Mouse (Mus musculus) neural tube, embryonic 13.5 days (tissue): ENCODE data around the gene Prap1. TPM values are rescaled to one million over a fixed set of nuclear protein-coding genes. Genes with fewer than 3 reads are reported as not detected.
A peak's percentile ranks its signal among the peaks of the same experiment; 100 is the strongest.

Source experiments
- ATAC-seq: fragments of 200-750 bp; cut with Nextera tagmentation; 2 replicates; pipeline ENCODE4 v1.8.0; 2017; ENCODE audit warnings: low read depth, mild to moderate bottlenecking, moderate TSS enrichment, moderate library complexity
- H3K27ac ChIP-seq: fragments of 300-500 bp; sonication (generic); replicated peaks from 2 replicates; pipeline ENCODE4 v1.5.1; 2015; ENCODE audit warnings: moderate library complexity, mild to moderate bottlenecking, inconsistent platforms
- H3K27me3 ChIP-seq: fragments of 300-500 bp; sonication (generic); 2 replicates; pipeline ENCODE4 v1.6.1; 2015; ENCODE audit warnings: mild to moderate bottlenecking, inconsistent platforms
- H3K36me3 ChIP-seq: fragments of 300-500 bp; sonication (generic); 2 replicates; pipeline ENCODE4 v1.6.1; 2015; ENCODE audit warnings: mild to moderate bottlenecking, inconsistent platforms
- H3K4me1 ChIP-seq: fragments of 300-500 bp; sonication (generic); replicated peaks from 2 replicates; pipeline ENCODE4 v1.6.1; 2015; ENCODE audit warnings: inconsistent platforms
- H3K4me2 ChIP-seq: fragments of 300-500 bp; sonication (generic); 2 replicates; pipeline ENCODE4 v1.6.1; 2015; ENCODE audit warnings: inconsistent platforms, mild to moderate bottlenecking, moderate library complexity
- H3K4me3 ChIP-seq: fragments of 300-500 bp; sonication (generic); 2 replicates; pipeline ENCODE4 v1.5.1; 2015; ENCODE audit warnings: mild to moderate bottlenecking, inconsistent platforms
- H3K9ac ChIP-seq: fragments of 300-500 bp; sonication (generic); 2 replicates; pipeline ENCODE4 v1.6.1; 2015; ENCODE audit warnings: moderate library complexity, mild to moderate bottlenecking, inconsistent platforms
- H3K9me3 ChIP-seq: fragments of 300-500 bp; sonication (generic); 2 replicates; pipeline ENCODE4 v1.6.1; 2016; ENCODE audit warnings: inconsistent platforms
- WGBS: fragments of 180-500 bp; shearing (Covaris S2); methylation state at CpG from one replicate; pipeline ENCODE4 v1.1.7; 2015; 5-methylcytosine and 5-hydroxymethylcytosine counted together
- polyA plus RNA-seq: library from polyadenylated mRNA; unstranded; fragments of >200 nt; fragmentation: Nextera tagmentation; extraction: Ambion mirVana; gene quantifications from 2 replicates; pipeline ENCODE4 v1.2.1, GENCODE M21; 2015

The Prap1 gene
- not detected in 2 replicates for polyA plus RNA-seq

DNA sequence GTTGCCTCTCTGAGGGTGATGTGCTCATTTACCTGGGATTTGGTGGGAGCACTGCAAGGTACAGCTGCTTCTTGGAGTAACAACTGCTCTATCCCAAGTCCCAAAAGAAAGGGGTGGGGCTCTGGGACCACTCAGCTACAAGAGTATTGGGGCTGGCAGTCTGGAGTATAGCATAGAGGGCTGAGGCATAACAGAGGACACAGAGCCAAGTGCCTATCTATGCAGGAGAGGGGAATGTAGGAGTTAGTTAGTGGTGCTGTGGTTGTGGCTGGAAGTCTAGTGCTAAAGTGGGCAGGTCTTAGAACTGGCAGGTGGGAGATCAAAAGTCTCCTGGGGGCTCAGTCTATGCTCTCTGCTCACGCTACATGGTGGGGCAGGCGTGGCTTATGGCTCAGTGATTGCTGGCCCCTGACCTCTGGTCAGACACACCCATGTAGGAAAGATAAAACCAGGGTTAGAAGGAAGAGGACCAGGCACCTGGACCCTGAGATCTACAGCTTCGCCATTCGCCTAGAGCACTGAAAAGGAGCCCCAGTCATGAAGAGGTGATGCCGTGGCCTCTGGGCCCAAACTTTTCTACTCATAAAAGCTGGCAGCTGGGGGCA, at the start of gene Prap1:
Prap1 (plus strand) TSS at position 472 of the 605 bp plus-strand sequence.
- H3K9me3 ChIP-seq: no peaks in the 10 kb centered on the region
- no peak within 1 kb of the TSS for H3K27ac ChIP-seq
- no peaks in the 10 kb centered on the region for H3K36me3 ChIP-seq
- H3K4me3 ChIP-seq: no peak within 1 kb of the TSS
- no peak within 1 kb of the TSS for H3K4me2 ChIP-seq
- H3K27me3 ChIP-seq: no peaks in the 10 kb centered on the region
- no peaks in the 10 kb centered on the region for H3K4me1 ChIP-seq
- no peak for ATAC-seq
- H3K9ac ChIP-seq: no peak within 1 kb of the TSS
- 72% methylated on average over 5 of the region's 5 CpGs for WGBS

DNA sequence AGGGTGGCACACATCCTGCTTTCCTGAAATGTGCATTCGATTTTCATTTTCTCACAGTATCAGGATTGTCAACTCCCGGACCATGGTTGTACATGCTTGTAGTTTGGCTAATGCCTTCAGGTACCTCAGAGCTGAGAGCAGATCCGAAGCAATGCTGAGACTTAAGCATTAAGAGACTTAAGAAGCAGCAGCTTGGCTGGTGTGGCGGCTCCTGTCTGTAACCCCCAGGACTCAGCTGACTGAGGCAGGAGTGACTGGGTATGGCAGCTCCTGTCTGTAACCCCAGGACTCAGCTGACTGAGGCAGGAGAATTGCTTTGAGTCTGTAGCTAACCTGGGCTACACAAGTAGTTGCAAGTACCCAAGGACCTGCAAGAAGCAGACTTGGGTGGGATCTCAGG, 47.6 kb upstream of the Prap1 start:
- no peak for ATAC-seq
- 88% methylated on average over 4 of the region's 4 CpGs for WGBS
- H3K27me3 ChIP-seq: peaks cover 62% of the 10 kb centered on the region
- H3K9ac ChIP-seq: no peak overlapping the region
- no peak overlapping the region for H3K4me2 ChIP-seq
- no peak overlapping the region for H3K27ac ChIP-seq
- peaks cover 40% of the 10 kb centered on the region for H3K4me1 ChIP-seq
- H3K9me3 ChIP-seq: no peaks in the 10 kb centered on the region
- peaks cover 10% of the 10 kb centered on the region for H3K36me3 ChIP-seq
- H3K4me3 ChIP-seq: no peak overlapping the region

DNA sequence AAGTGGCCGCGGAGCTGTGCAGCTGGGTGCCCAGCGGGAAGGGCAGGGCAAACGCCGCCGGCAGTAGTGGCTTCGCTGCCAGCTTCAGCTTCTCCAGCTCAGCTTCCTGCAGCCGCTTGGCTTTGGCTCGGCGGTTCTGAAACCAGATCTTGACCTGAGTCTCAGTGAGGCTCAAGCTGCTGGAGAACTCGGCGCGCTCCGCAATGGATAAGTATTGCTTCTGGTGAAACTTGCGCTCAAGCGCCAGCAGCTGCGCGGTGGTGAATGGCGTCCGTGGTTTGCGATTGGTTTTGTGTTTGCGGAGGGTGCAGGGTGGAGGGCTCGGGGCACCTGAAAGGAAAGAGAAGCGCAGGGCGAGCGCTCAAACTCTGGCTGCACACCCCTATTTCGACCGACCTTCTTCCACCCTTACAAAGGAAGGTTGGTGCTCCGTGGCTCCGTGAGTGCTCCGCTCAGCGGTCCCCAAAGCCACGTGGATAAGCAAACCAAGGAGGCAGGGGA, 45.3 kb upstream of the Prap1 start:
- ATAC-seq: peak; percentile 20; the same call in 1 of the 2 replicates
- H3K27ac ChIP-seq: peak overlapping the region; percentile 43; the same call in 1 of the 2 replicates
- no peaks in the 10 kb centered on the region for H3K36me3 ChIP-seq
- H3K4me3 ChIP-seq: peak overlapping the region; percentile 54
- WGBS: under 1% methylated on average over 33 of the region's 33 CpGs
- peaks cover 44% of the 10 kb centered on the region for H3K4me1 ChIP-seq
- peak overlapping the region; percentile 69 for H3K9ac ChIP-seq
- H3K27me3 ChIP-seq: peaks cover 76% of the 10 kb centered on the region
- H3K4me2 ChIP-seq: peak overlapping the region; percentile 74
- H3K9me3 ChIP-seq: no peaks in the 10 kb centered on the region

DNA sequence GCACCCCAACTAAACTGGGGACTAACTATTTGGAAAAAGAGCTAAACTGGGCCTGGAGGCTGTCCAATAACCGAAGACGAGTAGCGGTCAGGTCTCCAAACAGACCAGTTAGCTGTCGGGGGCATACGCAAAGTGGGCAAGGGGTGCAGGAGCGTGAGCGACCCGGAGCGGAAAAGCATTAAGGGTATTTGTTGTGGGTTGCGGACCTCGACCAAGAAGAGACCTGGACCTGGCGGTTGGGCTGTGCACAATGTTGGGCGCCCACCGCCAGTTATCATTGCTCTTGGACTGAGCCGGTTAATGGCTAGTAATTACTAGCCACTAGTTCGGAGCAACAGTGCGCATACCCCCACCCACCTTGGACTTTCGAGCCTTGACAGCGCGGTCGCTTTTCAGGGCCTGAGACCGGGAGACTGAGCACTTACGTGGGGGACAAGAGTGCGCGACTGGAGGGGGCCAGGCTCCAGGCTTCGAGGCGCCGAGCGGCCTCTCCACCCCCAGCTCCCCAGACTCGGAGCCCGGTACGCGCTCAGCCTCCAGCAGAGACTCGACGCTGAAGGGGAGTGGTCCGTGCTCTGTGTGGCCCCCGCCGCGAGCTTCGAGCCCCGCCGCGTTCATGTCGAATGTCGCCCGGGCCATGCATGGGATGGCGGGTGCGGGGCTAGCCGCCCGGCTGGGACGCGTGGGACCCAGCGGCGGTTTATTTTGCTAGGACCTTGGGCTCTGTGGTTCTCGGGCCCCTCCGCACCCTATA, 44.7 kb upstream of the Prap1 start, which contains the start of gene Msx3:
Msx3 (minus strand) TSS at position 729 of the 754 bp plus-strand sequence.
- peak within 1 kb of the TSS; percentile 64 for H3K27ac ChIP-seq
- H3K4me1 ChIP-seq: peaks cover 44% of the 10 kb centered on the region
- ATAC-seq: peak; percentile 63
- H3K27me3 ChIP-seq: peaks cover 80% of the 10 kb centered on the region
- H3K4me3 ChIP-seq: peak within 1 kb of the TSS; percentile 54
- no peaks in the 10 kb centered on the region for H3K36me3 ChIP-seq
- H3K4me2 ChIP-seq: peak within 1 kb of the TSS; percentile 74
- H3K9ac ChIP-seq: peak within 1 kb of the TSS; percentile 69
- under 1% methylated on average over 56 of the region's 56 CpGs for WGBS
- H3K9me3 ChIP-seq: no peaks in the 10 kb centered on the region

DNA sequence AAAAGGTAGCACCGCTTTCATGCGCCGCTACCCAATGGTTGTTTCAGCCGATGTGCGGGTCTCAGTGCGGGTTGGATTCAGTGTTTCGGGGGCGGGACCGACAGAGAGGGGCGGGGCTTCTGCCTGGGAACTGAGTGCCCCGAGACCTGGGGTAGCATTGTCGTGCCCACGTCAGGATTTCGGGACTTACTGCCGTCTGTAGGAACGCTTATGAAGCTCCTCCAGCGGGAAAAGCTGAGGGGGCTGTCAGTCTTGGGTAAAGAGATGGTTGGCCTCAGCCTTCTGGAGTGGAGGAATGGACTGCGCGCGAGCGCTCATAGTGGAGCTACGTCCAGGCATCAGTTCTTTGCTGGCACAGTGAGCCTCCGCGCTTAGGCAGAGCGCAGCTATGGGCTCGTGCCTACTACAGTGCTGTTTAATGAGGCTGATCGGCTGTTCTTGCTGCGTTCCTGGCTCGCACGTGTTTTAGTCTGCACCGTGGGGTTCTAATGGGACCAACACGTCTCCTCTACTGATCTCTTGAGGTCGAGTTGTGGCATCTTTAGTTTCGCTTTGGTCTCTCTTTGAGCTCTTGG, 44.0 kb upstream of the Prap1 start:
- Histone ChIP-seq H3K9me3 (no peaks in the 10 kb centered on the region), H3K36me3 (no peaks in the 10 kb centered on the region), H3K4me1 (peaks cover 44% of the 10 kb centered on the region), H3K4me3 (peak overlapping the region; percentile 54), H3K9ac (peak overlapping the region; percentile 69), H3K27ac (peak overlapping the region; percentile 64), H3K4me2 (peak overlapping the region; percentile 74), H3K27me3 (peaks cover 77% of the 10 kb centered on the region)
- whole genome bisulfite sequencing: under 1% methylated on average over 34 of the region's 34 CpGs
- peak; percentile 90 for ATAC-seq

DNA sequence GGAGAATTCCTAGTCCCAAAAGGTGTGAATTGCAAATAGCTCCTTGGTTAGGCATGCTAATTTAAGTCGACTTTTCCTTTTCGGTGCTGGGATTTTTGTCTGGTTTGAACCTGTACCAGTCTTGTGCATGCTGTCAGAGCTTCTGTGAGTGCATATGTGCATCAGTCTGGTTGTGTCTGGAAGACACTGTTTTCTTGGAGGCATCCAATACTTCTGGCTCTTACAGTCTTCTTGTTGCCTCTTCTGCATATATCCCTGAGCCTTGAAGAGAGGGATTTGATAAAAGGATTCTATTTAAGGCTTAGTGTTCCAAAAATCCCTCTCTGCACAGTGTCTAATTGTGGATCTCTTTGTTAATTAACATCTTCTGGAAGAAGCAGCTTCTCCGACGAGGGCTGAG, 39.1 kb upstream of the Prap1 start:
- H3K27me3 ChIP-seq: peaks cover 34% of the 10 kb centered on the region
- 86% methylated on average over 4 of the region's 4 CpGs for WGBS
- H3K4me2 ChIP-seq: no peak overlapping the region
- H3K9me3 ChIP-seq: no peaks in the 10 kb centered on the region
- no peaks in the 10 kb centered on the region for H3K36me3 ChIP-seq
- no peak overlapping the region for H3K9ac ChIP-seq
- ATAC-seq: no peak
- H3K27ac ChIP-seq: no peak overlapping the region
- H3K4me3 ChIP-seq: no peak overlapping the region
- peaks cover 36% of the 10 kb centered on the region for H3K4me1 ChIP-seq

DNA sequence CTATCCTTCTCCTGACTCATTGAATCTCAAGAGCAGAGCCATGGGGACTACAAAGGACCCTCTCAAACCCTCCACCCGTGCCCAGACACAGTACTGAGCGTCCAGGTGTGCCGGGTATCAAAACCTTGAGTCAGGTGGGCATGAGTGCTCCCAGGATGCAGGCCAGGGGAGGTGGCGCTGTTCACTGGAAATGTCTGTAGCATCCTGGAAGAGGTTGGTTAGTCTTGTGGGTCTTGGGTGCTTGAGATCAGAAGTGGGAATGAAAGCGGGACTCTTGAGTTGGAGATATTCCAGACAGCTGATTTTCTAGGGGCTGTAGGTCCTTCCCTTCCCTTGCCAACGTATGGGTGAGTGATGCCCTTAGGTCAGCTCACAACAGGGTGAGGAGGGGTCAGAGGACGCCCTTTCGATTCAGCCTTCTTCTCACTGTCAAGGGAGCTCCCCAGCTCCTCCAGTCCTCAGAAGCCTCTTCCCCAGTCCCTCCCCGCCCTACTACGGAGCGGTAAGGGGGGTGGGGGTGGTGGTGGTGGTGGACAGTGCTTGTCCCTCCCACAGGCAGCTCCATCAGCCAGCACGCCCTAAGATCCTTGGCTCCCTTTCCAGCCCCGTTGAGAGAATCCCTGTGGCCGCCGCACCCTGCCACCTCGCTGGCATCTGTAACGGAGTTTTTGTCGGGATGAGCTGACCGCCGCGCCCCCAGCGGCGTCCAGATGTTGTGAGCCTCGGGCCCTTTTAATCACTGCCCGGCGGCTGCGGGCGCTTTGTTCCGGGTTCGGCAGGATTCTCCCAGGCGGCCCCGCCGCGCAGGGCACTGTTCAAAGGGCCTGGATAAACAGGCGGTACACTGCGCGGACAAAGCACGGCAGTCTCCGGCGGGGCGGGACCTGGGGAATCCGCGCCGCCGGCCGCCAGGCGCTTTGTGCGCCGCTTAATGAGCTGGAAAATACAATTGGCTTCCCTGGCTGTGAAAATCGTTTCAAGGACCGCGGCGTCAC, 35.5 kb upstream of the Prap1 start:
- Histone ChIP-seq H3K27ac (peak overlapping the region; percentile 97), H3K4me1 (peaks cover 59% of the 10 kb centered on the region), H3K36me3 (no peaks in the 10 kb centered on the region), H3K27me3 (peaks cover 20% of the 10 kb centered on the region), H3K4me2 (peak overlapping the region; percentile 70), H3K9ac (peak overlapping the region; percentile 87), H3K4me3 (peak overlapping the region; percentile 49), H3K9me3 (no peaks in the 10 kb centered on the region)
- WGBS: 2% methylated on average over 53 of the region's 53 CpGs
- ATAC-seq: peak; percentile 78

DNA sequence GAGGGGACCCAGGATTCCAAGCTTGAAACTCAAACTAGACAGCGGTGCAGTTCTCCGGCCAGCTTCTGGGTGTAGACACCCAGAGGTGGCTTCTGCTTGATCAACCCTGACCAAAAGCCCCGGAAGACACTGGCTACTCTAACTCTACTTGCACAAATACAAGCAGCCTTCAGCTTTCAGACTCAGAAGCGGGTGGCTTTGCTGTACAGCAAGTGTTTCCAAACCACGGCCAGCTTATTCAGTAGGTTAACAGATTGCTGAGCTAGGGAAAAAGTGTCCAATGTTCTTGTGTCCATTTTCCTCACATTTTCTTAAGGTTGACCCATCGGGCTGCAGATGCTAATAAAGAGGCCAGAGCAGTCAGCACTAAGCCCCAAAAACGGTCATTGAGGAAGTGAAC, 34.7 kb upstream of the Prap1 start:
- Histone ChIP-seq H3K9ac (peak overlapping the region; percentile 87), H3K4me3 (peak overlapping the region; percentile 49), H3K4me2 (peak overlapping the region; percentile 70), H3K27me3 (peaks cover 16% of the 10 kb centered on the region), H3K9me3 (no peaks in the 10 kb centered on the region), H3K27ac (peak overlapping the region; percentile 97), H3K4me1 (peaks cover 62% of the 10 kb centered on the region), H3K36me3 (no peaks in the 10 kb centered on the region)
- WGBS: 3% methylated on average over 7 of the region's 7 CpGs
- no peak for ATAC-seq

DNA sequence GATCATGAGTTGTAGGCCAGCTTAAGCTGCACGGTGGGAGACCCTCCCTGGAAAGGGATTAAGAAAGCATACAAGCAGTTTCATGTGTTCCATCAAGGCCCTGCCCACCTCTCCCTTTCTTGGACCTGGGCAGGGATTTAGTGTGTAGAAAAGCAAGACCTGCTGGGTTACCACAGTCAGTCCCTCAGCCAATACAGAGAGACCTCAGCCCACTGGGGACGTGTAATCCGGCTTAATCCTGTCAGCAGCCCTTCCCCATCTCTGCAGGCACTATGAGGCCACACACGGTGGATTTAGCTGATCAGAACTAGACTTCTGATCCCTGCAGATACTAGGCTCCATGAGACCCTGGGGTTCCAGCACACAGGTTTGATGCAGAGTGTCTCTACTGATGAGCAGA, 33.6 kb upstream of the Prap1 start:
- H3K4me2 ChIP-seq: no peak overlapping the region
- peaks cover 22% of the 10 kb centered on the region for H3K27me3 ChIP-seq

DNA sequence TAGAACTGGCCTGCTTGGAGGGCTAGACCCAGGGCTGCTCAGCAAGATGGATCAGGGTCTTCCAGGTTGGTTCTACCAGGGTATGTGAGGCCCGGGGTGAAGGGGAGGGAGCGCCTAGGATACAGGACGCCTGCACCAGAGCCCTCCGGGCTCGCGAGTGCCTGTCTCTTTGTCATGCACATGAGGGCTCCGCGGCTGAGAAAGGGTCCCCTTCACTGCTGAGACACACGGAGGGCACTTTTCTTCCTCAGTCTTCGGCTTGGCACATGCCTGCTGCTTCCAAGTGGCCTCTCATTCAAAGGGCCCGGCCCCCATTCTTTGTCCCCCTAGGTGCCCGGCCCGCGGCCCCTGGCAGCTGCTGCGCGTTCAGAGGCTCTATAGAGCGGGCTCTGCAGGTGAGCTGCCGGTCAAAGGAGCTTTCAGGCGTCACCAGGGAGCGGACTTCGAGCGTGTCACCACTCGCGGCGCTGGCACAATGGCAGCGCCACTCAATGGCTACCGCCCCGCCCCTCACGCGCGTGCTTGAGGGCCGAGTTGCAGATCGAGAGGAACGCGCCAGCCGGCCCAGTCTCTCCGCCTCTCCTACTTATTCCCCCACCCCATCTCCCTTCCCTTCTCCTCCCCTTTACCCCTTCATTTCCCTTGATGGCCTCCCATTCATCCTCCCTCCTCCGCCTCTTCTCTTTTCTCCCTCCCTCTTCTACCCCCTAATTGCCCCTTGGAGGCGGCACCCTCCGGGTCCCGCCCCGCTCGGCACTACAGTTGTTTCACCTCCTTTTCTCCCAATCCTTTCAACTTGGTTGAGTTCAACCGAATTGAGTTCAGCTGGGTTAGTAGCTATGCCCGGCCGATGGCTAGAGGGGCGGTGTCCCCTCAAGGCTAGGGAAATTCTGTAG, 32.0 kb upstream of the Prap1 start:
- peaks cover 62% of the 10 kb centered on the region for H3K4me1 ChIP-seq
- H3K27me3 ChIP-seq: peaks cover 24% of the 10 kb centered on the region
- peak overlapping the region; percentile 75 for H3K27ac ChIP-seq
- no peaks in the 10 kb centered on the region for H3K9me3 ChIP-seq
- peak overlapping the region; percentile 70 for H3K9ac ChIP-seq
- H3K4me3 ChIP-seq: peak overlapping the region; percentile 33
- ATAC-seq: peak; percentile 60
- WGBS: under 1% methylated on average over 47 of the region's 47 CpGs
- peak overlapping the region; percentile 67 for H3K4me2 ChIP-seq
- no peaks in the 10 kb centered on the region for H3K36me3 ChIP-seq

More for the DNA sequence above, 33.6 kb upstream of the Prap1 start:
- Histone ChIP-seq H3K9me3 (no peaks in the 10 kb centered on the region), H3K4me3 (no peak overlapping the region), H3K36me3 (no peaks in the 10 kb centered on the region), H3K4me1 (peaks cover 62% of the 10 kb centered on the region), H3K9ac (no peak overlapping the region), H3K27ac (no peak overlapping the region)
- WGBS: 29% methylated on average over 4 of the region's 4 CpGs
- ATAC-seq: no peak
